Mouse (Mus musculus): ENCODE results near the gene Spint4. TPM values are rescaled to one million over a fixed set of nuclear protein-coding genes. Genes with fewer than 3 reads are reported as not detected.

Spint4 gene
- polyA plus RNA-seq (2016; fragmentation: Nextera tagmentation; extraction: Ambion mirVana): 0.35 TPM in 1 of 2 replicates, not detected in the other

DNA sequence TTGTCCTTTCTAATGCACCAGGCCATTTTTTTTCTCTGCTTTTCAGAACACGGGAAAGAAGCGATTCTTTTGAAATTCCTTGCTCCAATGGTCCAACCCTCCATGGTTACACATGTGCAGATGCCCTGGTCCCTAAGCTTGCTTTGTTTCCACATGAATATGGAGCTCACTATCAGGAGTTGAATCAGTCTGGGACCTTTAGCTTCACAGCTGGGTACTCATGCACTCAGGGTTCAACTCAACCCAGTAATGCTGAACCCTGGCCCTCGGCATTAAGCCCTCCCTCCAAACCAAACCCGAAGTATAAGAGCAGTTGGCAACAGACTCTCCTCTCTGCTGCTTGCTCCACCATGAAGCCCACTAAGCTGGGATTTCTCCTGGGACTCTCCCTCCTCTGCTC lies at the start of gene Spint4:
Gene Spint4 (plus strand): TSS at position 301 of the 400 bp plus-strand sequence.
- no peak for ATAC-seq (ENCODE audit: insufficient number of reproducible peaks, low FRiP score)
- no peak within 1 kb of the TSS for H3K27ac ChIP-seq (ENCODE audit: poor library complexity, severe bottlenecking)
- H3K4me1 ChIP-seq (replicated peaks): no peaks in the 10 kb centered on the region
- no peaks in the 10 kb centered on the region for H3K9me3 ChIP-seq (replicated peaks)
- H3K27me3 ChIP-seq (replicated peaks): no peaks in the 10 kb centered on the region
- no peaks in the 10 kb centered on the region for H3K36me3 ChIP-seq
- no peak within 1 kb of the TSS for H3K9ac ChIP-seq
- 79% methylated on average over 4 of the region's 4 CpGs for WGBS
- no peak within 1 kb of the TSS for H3K4me2 ChIP-seq
- no peak within 1 kb of the TSS for H3K4me3 ChIP-seq

DNA sequence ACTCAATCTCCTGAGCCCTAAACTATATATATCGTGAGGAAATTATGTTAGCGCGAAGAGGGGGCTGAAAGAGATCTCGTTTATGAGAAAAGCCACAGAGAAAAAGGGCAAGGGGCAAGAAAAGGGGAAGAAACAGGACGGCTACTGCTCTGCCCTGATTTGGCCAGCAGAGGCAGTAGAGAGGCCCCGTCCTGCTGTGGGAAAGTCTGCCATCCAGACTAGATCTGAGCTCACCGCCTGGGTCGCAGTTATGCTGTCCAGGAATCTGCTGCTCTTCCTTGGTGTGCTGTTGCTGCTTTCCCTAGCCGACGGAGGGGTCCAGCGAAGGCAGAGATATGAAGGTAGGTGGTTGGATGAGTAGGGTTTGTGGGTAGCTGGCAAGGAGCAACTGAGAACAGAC lies 42.4 kb upstream of the Spint4 start, which contains the start of gene Wfdc10:
Gene Wfdc10 (plus strand): TSS at position 189 of the 400 bp plus-strand sequence.
- no peak within 1 kb of the TSS for H3K27ac ChIP-seq (ENCODE audit: poor library complexity, severe bottlenecking)
- ATAC-seq (ENCODE audit: insufficient number of reproducible peaks, low FRiP score): no peak
- H3K4me1 ChIP-seq (replicated peaks): no peaks in the 10 kb centered on the region
- no peak within 1 kb of the TSS for H3K4me3 ChIP-seq
- H3K27me3 ChIP-seq (replicated peaks): no peaks in the 10 kb centered on the region
- 14% methylated on average over 11 of the region's 11 CpGs for WGBS
- H3K36me3 ChIP-seq: no peaks in the 10 kb centered on the region
- no peak within 1 kb of the TSS for H3K9ac ChIP-seq
- H3K4me2 ChIP-seq: no peak within 1 kb of the TSS
- H3K9me3 ChIP-seq (replicated peaks): no peaks in the 10 kb centered on the region

DNA sequence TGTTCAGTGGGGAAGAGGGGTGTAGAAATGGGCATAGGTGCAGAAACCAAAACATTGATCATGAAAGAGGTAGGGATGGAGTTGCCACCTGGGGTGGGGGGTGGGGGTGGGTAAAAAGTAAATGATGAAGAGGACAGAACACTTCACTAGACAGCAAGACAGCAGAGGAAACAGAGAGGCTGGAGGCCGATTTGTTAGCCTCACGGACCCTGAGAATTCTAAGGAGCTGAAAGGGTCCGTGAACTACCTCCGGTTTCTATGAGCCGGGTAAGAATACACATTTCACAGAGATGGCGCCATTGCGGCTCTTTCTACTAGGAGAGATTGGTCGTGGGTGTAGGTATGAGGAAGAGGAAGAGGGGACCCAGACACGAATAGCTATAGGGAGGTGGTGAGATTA lies 41.8 kb upstream of the Spint4 start, which contains the start of gene Wfdc9:
Gene Wfdc9 (minus strand): TSS at position 101 of the 400 bp plus-strand sequence.
- H3K27ac ChIP-seq (ENCODE audit: poor library complexity, severe bottlenecking): no peak within 1 kb of the TSS
- no peak for ATAC-seq (ENCODE audit: insufficient number of reproducible peaks, low FRiP score)
- WGBS: 82% methylated on average over 9 of the region's 9 CpGs

DNA sequence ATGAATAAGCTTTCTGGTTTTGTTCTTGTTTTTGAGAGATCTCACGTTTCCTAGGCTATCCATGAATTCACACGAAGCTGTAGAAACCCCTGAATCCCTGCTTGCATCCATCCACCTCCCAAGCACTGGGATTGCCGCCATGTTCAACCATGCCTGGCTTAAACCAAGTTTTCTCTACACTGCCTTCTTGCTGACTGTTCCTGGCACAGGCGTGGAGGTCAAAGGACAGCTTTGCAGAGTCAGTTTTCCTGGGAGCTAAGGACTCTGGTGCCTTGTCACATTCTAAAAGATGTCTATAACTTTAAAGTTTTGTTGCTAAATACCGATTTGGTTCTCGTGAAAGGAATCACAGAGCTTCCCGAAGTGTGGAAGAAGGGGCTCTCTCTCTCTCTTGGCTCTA lies 33.5 kb upstream of the Spint4 start:
- no peak for ATAC-seq (ENCODE audit: insufficient number of reproducible peaks, low FRiP score)
- H3K4me2 ChIP-seq: no peak overlapping the region
- H3K9ac ChIP-seq: no peak overlapping the region
- H3K4me1 ChIP-seq (replicated peaks): no peaks in the 10 kb centered on the region
- peaks cover 7% of the 10 kb centered on the region; the same call in 1 of the 2 replicates for H3K9me3 ChIP-seq (replicated peaks)
- no peaks in the 10 kb centered on the region for H3K36me3 ChIP-seq
- H3K27ac ChIP-seq (ENCODE audit: poor library complexity, severe bottlenecking): no peak overlapping the region
- H3K27me3 ChIP-seq (replicated peaks): no peaks in the 10 kb centered on the region
- no peak overlapping the region for H3K4me3 ChIP-seq
- WGBS: 80% methylated on average over 7 of the region's 7 CpGs

More for the DNA sequence above, 41.8 kb upstream of the Spint4 start, which contains the start of gene Wfdc9:
- H3K9ac ChIP-seq: no peak within 1 kb of the TSS
- no peaks in the 10 kb centered on the region for H3K36me3 ChIP-seq
- H3K27me3 ChIP-seq (replicated peaks): no peaks in the 10 kb centered on the region
- no peaks in the 10 kb centered on the region for H3K4me1 ChIP-seq (replicated peaks)
- no peaks in the 10 kb centered on the region for H3K9me3 ChIP-seq (replicated peaks)
- no peak within 1 kb of the TSS for H3K4me3 ChIP-seq
- H3K4me2 ChIP-seq: no peak within 1 kb of the TSS

DNA sequence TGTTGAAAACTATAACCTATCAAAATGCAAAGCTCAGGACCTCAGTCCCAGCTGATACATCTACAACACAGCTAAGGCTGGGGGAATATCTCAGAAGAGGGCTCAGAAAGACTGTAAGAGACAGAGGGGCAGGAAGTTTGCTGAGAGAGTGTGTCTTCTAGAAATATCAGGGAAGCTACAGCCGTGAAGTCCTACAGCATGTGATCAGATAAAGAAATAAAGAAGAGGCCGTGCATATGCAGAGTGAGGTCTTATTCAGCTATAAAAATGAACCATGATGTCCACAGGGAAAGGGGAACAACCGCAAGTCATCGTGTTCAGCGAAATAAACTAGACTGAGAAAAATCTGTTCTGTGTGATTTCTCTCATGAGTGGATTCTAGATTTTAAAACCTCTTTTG lies 28.0 kb upstream of the Spint4 start:
- Histone ChIP-seq H3K4me3 (no peak overlapping the region), H3K36me3 (no peaks in the 10 kb centered on the region), H3K4me1 (replicated peaks) (no peaks in the 10 kb centered on the region), H3K27me3 (replicated peaks) (peaks cover 3% of the 10 kb centered on the region; the same call in 1 of the 2 replicates), H3K9ac (no peak overlapping the region), H3K4me2 (no peak overlapping the region), H3K27ac (ENCODE audit: poor library complexity, severe bottlenecking) (no peak overlapping the region), H3K9me3 (replicated peaks) (peaks cover 7% of the 10 kb centered on the region; the same call in 1 of the 2 replicates)
- no peak for ATAC-seq (ENCODE audit: insufficient number of reproducible peaks, low FRiP score)
- WGBS: 65% methylated on average over 5 of the region's 5 CpGs

DNA sequence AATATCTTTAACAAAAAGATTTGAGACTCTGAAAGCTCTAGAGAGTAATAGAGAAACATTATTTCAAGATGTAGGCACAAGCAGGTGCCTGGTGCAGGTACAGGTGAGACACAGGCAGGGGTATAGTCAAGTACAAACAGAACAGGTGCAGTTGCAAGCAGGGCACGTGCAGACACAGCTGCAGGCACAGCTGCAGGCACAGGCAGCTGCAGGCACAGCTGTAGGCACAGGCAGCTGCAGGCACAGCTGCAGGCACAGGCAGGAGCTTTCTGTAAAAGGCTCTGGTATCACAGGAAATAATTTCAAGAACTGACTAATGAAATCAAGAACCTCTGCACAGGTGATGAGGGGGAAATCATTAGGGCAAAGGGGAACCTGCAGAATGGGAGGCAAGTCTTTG lies 27.4 kb upstream of the Spint4 start:
- 33% methylated on average over 1 of the region's 1 CpGs for WGBS
- Histone ChIP-seq H3K4me3 (no peak overlapping the region), H3K27ac (ENCODE audit: poor library complexity, severe bottlenecking) (no peak overlapping the region), H3K27me3 (replicated peaks) (peaks cover 3% of the 10 kb centered on the region; the same call in 1 of the 2 replicates), H3K9me3 (replicated peaks) (peaks cover 9% of the 10 kb centered on the region; the same call in 1 of the 2 replicates), H3K9ac (no peak overlapping the region; the same call in 1 of the 2 replicates), H3K4me1 (replicated peaks) (no peaks in the 10 kb centered on the region), H3K4me2 (no peak overlapping the region), H3K36me3 (no peaks in the 10 kb centered on the region)
- ATAC-seq (ENCODE audit: insufficient number of reproducible peaks, low FRiP score): no peak

DNA sequence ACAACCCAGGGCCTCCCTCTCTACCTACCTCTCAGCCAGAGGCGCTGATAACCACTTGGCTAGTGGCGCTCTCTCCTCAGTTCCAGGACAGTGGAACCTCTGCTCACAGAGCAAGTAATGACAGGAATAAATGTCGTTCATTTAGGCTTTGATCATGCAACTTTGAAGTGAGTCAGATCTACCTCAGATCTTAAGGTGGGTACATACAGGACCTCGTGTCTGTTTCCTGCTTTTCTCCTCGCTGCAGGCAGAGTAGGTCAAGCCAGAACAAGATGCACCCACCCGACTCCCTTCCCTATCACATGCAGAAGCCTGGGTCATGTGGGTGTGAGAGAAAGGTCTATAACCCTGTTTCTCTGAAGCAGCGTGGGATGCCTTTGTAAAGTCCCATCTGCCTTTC lies 24.3 kb upstream of the Spint4 start, which contains the start of gene Wfdc11:
Gene Wfdc11 (minus strand): TSS at position 101 of the 400 bp plus-strand sequence.
- 65% methylated on average over 7 of the region's 7 CpGs for WGBS
- Histone ChIP-seq H3K4me1 (replicated peaks) (no peaks in the 10 kb centered on the region), H3K9ac (no peak within 1 kb of the TSS), H3K9me3 (replicated peaks) (peaks cover 4% of the 10 kb centered on the region; the same call in 1 of the 2 replicates), H3K27me3 (replicated peaks) (peaks cover 8% of the 10 kb centered on the region), H3K4me3 (no peak within 1 kb of the TSS), H3K27ac (ENCODE audit: poor library complexity, severe bottlenecking) (no peak within 1 kb of the TSS), H3K4me2 (no peak within 1 kb of the TSS), H3K36me3 (no peaks in the 10 kb centered on the region)
- ATAC-seq (ENCODE audit: insufficient number of reproducible peaks, low FRiP score): no peak

DNA sequence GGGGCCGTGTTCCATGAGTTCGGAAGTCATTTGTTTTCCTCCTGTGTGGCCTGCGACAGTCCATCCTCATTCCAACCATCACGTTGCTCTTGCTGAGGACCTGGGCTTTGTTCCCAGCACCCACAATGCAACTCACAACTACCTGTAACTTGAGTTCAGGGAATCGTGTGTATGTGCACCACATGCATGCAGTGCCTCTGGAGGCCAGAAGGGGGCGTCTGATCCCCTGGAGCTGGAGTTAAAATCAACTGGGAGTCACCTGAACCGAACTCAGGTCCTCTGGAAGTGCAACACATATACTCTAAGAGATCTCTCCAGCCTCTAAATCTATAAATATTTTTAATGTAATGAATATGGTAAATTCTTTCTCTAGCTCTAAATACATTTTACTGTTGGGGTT lies 22.2 kb upstream of the Spint4 start:
- Histone ChIP-seq H3K4me1 (replicated peaks) (no peaks in the 10 kb centered on the region), H3K4me2 (no peak overlapping the region), H3K4me3 (no peak overlapping the region), H3K9ac (no peak overlapping the region), H3K9me3 (replicated peaks) (peaks cover 4% of the 10 kb centered on the region; the same call in 1 of the 2 replicates), H3K27me3 (replicated peaks) (peaks cover 5% of the 10 kb centered on the region; the same call in 1 of the 2 replicates), H3K36me3 (no peaks in the 10 kb centered on the region), H3K27ac (ENCODE audit: poor library complexity, severe bottlenecking) (no peak overlapping the region)
- ATAC-seq (ENCODE audit: insufficient number of reproducible peaks, low FRiP score): no peak
- 76% methylated on average over 7 of the region's 7 CpGs for WGBS

DNA sequence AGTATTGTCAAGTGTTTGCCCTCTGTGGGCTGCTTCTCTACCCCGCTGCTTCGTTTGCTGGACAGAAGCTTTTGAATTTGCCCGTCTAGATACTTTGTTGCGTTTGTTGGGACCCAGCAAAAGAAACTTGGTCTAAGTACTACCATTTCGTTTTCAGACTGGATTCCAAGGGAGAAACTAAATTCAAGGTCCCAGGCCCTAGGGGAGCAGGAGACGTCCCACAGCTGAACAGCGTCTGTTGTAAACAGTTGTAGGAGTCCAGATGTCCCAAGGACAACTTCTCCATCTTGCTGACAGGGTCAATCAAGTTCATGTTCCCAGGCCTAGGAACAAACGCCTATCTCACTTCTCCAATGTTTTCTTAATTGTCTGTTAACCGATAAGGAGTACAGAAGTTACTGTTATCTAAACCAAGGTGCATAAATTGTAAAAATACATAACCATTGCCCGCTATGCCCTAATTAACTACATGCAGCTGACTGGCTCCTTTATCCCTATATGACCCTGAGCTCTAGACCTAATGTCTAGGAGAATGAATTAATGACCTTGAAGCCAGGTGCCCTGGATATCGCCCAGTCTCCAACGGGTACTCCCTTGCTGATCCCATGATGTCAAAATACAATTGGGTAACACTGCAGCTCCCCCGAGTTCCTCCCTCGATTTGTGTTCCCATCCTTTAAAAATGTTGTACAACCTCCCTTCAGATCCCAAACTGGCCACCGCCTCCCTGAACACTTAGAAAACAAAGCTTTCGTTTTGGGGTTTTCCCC lies 21.2 kb upstream of the Spint4 start:
- no peak for ATAC-seq (ENCODE audit: insufficient number of reproducible peaks, low FRiP score)
- 73% methylated on average over 16 of the region's 16 CpGs for WGBS
- H3K27ac ChIP-seq (ENCODE audit: poor library complexity, severe bottlenecking): no peak overlapping the region

DNA sequence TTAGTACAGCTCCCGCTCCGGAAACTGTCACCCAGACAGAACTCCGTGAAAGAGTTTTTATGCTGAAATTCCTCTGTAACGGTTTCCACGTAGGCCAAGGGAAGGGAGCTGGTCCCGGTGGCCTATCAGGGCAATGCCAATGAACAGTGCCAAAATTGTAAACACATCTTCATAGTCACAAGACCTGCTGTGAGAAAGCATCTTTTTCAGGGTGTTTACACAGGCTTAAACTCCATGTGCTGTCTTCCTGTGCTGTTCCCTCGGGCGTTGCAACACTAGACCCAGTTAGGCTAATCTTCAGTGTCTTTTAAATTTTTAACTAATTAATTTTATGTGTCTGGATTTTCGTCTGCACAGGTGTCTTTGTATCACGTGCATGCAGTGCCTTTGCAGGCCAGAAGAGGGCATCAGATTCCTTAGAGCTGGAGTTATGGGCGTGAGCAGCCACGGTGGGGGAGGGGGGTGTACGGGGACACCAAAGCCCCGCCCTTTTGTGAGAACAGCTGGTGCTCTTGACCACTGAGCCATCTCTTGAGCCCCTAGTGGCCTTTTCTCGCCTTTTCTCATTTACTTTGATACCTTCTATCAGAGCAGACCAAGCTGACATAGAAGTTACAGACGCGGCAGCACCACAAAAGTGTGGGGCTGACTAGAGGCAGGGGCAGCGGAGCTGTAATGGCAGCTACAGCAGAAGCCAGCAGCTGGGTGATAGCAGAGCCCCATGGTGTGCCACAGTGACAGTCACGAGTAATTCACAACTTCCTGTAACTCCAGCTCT lies 19.3 kb upstream of the Spint4 start:
- Histone ChIP-seq H3K4me1 (replicated peaks) (no peaks in the 10 kb centered on the region), H3K9me3 (replicated peaks) (peaks cover 4% of the 10 kb centered on the region; the same call in 1 of the 2 replicates), H3K27ac (ENCODE audit: poor library complexity, severe bottlenecking) (no peak overlapping the region), H3K4me3 (peak overlapping the region; percentile 30), H3K9ac (no peak overlapping the region), H3K27me3 (replicated peaks) (peaks cover 5% of the 10 kb centered on the region; the same call in 1 of the 2 replicates), H3K4me2 (peak overlapping the region; percentile 62), H3K36me3 (no peaks in the 10 kb centered on the region)
- 19% methylated on average over 19 of the region's 19 CpGs for whole genome bisulfite sequencing
- ATAC-seq (ENCODE audit: insufficient number of reproducible peaks, low FRiP score): peak; percentile 51; the same call in 1 of the 2 replicates

More for the DNA sequence above, 21.2 kb upstream of the Spint4 start:
- no peak overlapping the region for H3K4me3 ChIP-seq
- H3K4me1 ChIP-seq (replicated peaks): no peaks in the 10 kb centered on the region
- peaks cover 4% of the 10 kb centered on the region; the same call in 1 of the 2 replicates for H3K9me3 ChIP-seq (replicated peaks)
- H3K4me2 ChIP-seq: no peak overlapping the region
- H3K36me3 ChIP-seq: no peaks in the 10 kb centered on the region
- H3K27me3 ChIP-seq (replicated peaks): peaks cover 5% of the 10 kb centered on the region; the same call in 1 of the 2 replicates
- H3K9ac ChIP-seq: no peak overlapping the region

DNA sequence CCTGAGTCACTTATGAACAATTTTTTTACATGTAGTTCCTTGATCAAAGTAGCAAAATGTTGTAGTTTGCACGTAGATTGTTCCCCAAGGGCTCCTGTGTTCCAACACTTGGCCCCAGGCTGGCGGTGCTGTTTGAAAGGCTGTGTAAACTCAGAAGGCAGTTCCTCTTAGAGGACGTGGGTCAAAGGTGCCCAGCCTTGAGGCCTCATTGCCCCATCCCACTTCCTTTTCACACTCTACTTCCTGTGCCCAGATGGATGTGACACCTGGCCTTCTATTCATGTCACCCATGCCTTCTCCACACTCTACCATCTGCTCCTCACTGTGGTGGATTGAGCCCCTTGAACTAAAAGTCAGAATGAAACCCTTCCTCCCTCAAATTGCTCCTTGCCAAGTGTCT lies 18.4 kb upstream of the Spint4 start:
- H3K9me3 ChIP-seq (replicated peaks): peaks cover 4% of the 10 kb centered on the region; the same call in 1 of the 2 replicates
- no peak for ATAC-seq (ENCODE audit: insufficient number of reproducible peaks, low FRiP score)
- 60% methylated on average over 3 of the region's 3 CpGs for WGBS
- H3K4me1 ChIP-seq (replicated peaks): no peaks in the 10 kb centered on the region
- no peak overlapping the region for H3K9ac ChIP-seq
- no peak overlapping the region for H3K4me3 ChIP-seq
- H3K36me3 ChIP-seq: no peaks in the 10 kb centered on the region
- H3K27me3 ChIP-seq (replicated peaks): peaks cover 5% of the 10 kb centered on the region; the same call in 1 of the 2 replicates
- H3K27ac ChIP-seq (ENCODE audit: poor library complexity, severe bottlenecking): no peak overlapping the region
- no peak overlapping the region for H3K4me2 ChIP-seq

All from heart, embryonic 12.5 days (tissue).